Mouse (Mus musculus): ENCODE measurements at regions not wholly inside any gene's neighbourhood (a gene's known extent, or its start where the extent isn't known, plus 50 kb on each side); places are given as distances from the start of the nearest gene placed in this dataset.

DNA sequence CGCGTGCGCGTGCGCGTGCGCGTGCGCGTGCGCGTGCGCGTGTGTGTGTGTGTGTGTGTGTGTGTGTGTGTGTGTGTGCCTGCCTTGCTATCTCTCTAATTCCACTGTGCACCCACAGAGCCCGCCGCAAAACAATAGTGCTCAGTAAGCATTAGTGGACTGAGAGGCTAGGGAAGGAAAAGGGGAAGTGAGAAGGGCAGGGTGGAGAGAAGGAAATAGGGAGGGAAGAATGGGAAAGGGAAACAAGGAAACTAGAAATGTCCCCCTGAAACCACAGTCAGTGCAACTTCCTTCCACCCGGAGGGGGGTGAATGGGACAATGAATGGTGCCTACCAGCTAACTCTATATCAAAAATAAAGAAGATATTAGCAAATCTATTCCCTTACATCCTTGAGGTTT is 100.7 kb downstream of the Btc start:
- no peak overlapping the region for H3K9ac ChIP-seq (replicated peaks; ENCODE audit: low read depth, low read length)
- no peak overlapping the region for H3K4me3 ChIP-seq (ENCODE audit: low read depth, low read length)
- H3K36me3 ChIP-seq (ENCODE audit: control insufficient read depth, insufficient read depth, low read length) = no peaks in the 10 kb centered on the region
- ATAC-seq (ENCODE audit: low read depth) = no peak
- WGBS = 93% methylated on average over 17 of the region's 17 CpGs
- H3K27me3 ChIP-seq (ENCODE audit: control insufficient read depth, insufficient read depth, low read length) = no peaks in the 10 kb centered on the region
- H3K4me2 ChIP-seq (ENCODE audit: low read depth, low read length) = no peak overlapping the region
- no peak overlapping the region for H3K27ac ChIP-seq (ENCODE audit: low read depth, low read length)
- no peaks in the 10 kb centered on the region for H3K9me3 ChIP-seq (ENCODE audit: control insufficient read depth, low read length)
- no peaks in the 10 kb centered on the region for H3K4me1 ChIP-seq (ENCODE audit: control insufficient read depth, insufficient read depth, low read length)

DNA sequence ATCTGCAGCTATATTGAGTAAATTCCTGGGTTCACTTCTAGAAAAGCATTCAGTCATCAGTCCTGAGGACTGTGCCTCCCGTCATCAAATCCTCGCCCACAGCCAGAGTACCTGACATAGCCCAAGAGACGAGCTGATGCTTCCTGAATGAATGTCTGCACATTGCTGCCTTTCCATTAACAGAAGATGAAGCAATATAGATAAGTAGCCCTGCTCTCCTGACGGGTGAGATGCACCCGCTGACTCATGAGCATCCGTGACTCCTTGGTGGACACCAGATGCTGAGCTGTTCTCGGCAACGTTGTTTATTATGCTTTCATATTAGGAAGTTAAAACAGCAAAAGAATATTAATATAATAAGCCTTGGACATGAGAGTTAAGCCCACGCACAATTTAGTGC is 99.9 kb downstream of the Btc start:
- Histone ChIP-seq H3K9me3 (ENCODE audit: control insufficient read depth, low read length) (no peaks in the 10 kb centered on the region), H3K4me1 (ENCODE audit: control insufficient read depth, insufficient read depth, low read length) (no peaks in the 10 kb centered on the region), H3K27me3 (ENCODE audit: control insufficient read depth, insufficient read depth, low read length) (no peaks in the 10 kb centered on the region), H3K36me3 (ENCODE audit: control insufficient read depth, insufficient read depth, low read length) (no peaks in the 10 kb centered on the region), H3K4me3 (ENCODE audit: low read depth, low read length) (no peak overlapping the region), H3K9ac (replicated peaks; ENCODE audit: low read depth, low read length) (no peak overlapping the region), H3K27ac (ENCODE audit: low read depth, low read length) (no peak overlapping the region), H3K4me2 (ENCODE audit: low read depth, low read length) (no peak overlapping the region)
- 76% methylated on average over 9 of the region's 9 CpGs for WGBS
- ATAC-seq (ENCODE audit: low read depth) = no peak

DNA sequence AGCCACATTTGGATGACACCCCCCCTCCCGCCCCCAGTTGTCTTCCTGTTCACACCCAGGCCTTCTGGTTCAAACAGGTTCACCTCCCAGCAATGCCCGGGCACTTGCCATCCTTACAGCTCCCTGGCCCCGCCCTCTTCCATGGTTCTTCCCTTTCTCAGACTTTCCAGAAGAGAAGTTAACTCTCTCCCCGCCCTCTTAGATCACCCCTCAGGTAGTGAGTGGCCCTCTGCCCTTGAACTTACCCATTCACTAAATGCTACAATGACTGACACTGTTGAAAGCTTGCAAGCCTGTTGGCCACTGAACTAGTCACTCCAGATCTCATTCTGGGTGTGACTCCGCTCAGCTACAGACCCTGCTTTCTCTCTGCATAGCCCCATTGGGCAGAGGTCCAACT is 99.1 kb downstream of the Btc start:
- H3K9ac ChIP-seq (replicated peaks; ENCODE audit: low read depth, low read length) = no peak overlapping the region
- no peak for ATAC-seq (ENCODE audit: low read depth)
- no peak overlapping the region for H3K4me3 ChIP-seq (ENCODE audit: low read depth, low read length)
- H3K27me3 ChIP-seq (ENCODE audit: control insufficient read depth, insufficient read depth, low read length) = no peaks in the 10 kb centered on the region
- no peak overlapping the region for H3K27ac ChIP-seq (ENCODE audit: low read depth, low read length)
- H3K4me1 ChIP-seq (ENCODE audit: control insufficient read depth, insufficient read depth, low read length) = no peaks in the 10 kb centered on the region
- no peaks in the 10 kb centered on the region for H3K9me3 ChIP-seq (ENCODE audit: control insufficient read depth, low read length)
- WGBS = 72% methylated on average over 5 of the region's 5 CpGs
- H3K4me2 ChIP-seq (ENCODE audit: low read depth, low read length) = no peak overlapping the region
- no peaks in the 10 kb centered on the region for H3K36me3 ChIP-seq (ENCODE audit: control insufficient read depth, insufficient read depth, low read length)

DNA sequence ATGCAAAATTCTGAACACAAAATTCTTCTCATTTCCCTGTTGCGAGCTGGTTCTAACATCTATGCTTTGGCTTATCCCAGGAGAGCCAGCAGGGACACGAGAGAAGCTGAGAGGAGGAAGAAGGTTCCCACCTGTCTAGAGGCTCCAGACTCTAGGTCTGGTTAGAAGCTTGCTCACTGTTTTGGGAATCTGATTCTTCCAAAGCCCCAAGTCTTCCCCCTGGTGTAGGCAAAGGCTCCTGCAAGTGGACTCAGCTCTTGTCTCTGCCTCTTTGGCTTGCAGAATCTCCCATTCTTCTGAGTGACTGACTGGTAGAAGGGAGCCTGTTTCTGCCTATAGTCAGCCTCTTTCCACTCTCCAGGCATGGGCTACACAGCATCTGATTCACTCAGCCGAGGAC is 95.8 kb downstream of the Btc start:
- H3K9ac ChIP-seq (replicated peaks; ENCODE audit: low read depth, low read length) = no peak overlapping the region
- no peak overlapping the region for H3K27ac ChIP-seq (ENCODE audit: low read depth, low read length)
- no peaks in the 10 kb centered on the region for H3K36me3 ChIP-seq (ENCODE audit: control insufficient read depth, insufficient read depth, low read length)
- H3K4me3 ChIP-seq (ENCODE audit: low read depth, low read length) = no peak overlapping the region
- 81% methylated on average over 3 of the region's 3 CpGs for WGBS
- H3K9me3 ChIP-seq (ENCODE audit: control insufficient read depth, low read length) = no peaks in the 10 kb centered on the region
- no peak overlapping the region for H3K4me2 ChIP-seq (ENCODE audit: low read depth, low read length)
- no peak for ATAC-seq (ENCODE audit: low read depth)
- no peaks in the 10 kb centered on the region for H3K4me1 ChIP-seq (ENCODE audit: control insufficient read depth, insufficient read depth, low read length)
- H3K27me3 ChIP-seq (ENCODE audit: control insufficient read depth, insufficient read depth, low read length) = no peaks in the 10 kb centered on the region
